8 mouse cellular contexts compared by ENCODE assay signal in genomic region chr10:17946799-17947174, GRCm38 (mm10). TPM values are rescaled to one million over a fixed set of nuclear protein-coding genes. Genes with fewer than 3 reads are reported as not detected.
A peak's percentile ranks its signal among the peaks of the same experiment; 100 is the strongest.
DNase-seq lines count a peak whose midpoint lies in the region; ATAC-seq and TF ChIP-seq lines count a peak whose summit lies in the region.
"Not testable (repeated sequence)": the region's sequence is repeated elsewhere in the genome, so short reads cannot be mapped to it uniquely, and the experiment has no call there.

No protein-coding gene starts in this region.

- TF ChIP-seq POLR2A in testis, adult 2 months (IDR thresholded peaks at IDR 0.05; ENCODE audit: control insufficient read depth, low read depth, low read length): not testable (repeated sequence)

- peak overlapping the region; percentile 50 for H3K4me2 ChIP-seq in embryonic facial prominence, embryonic 15.5 days (replicated peaks)
- peak overlapping the region; percentile 69 for H3K4me2 ChIP-seq in heart, embryonic 11.5 days
- H3K4me2 ChIP-seq in limb, embryonic 12.5 days: peak overlapping the region; percentile 58
- H3K4me2 ChIP-seq in lung, embryonic 16.5 days (ENCODE audit: low read depth, low read length): peak overlapping the region; percentile 66

- H3K27ac ChIP-seq in embryonic facial prominence, embryonic 15.5 days (replicated peaks): peak overlapping the region; percentile 94
- H3K27ac ChIP-seq in heart, embryonic 11.5 days (ENCODE audit: low read depth, low read length): peak overlapping the region; percentile 85
- peak overlapping the region; percentile 91 for H3K27ac ChIP-seq in limb, embryonic 12.5 days
- peak overlapping the region; percentile 90 for H3K27ac ChIP-seq in lung, embryonic 16.5 days (ENCODE audit: low read length)
- H3K27ac ChIP-seq in testis, adult 2 months (ENCODE audit: control insufficient read depth, insufficient read depth, low read depth, low read length): not testable (repeated sequence)

- not testable (repeated sequence) for H3K9me3 ChIP-seq in G1E (replicated peaks); embryonic facial prominence, embryonic 15.5 days (replicated peaks); heart, embryonic 11.5 days (replicated peaks; ENCODE audit: control insufficient read depth, low read length); limb, embryonic 12.5 days; lung, embryonic 16.5 days (ENCODE audit: control insufficient read depth, low read length)

- WGBS in embryonic facial prominence, embryonic 15.5 days: 0% methylated on average over 4 of the region's 4 CpGs
- 4% methylated on average over 4 of the region's 4 CpGs for WGBS in heart, embryonic 11.5 days (ENCODE audit: insufficient replicate concordance)
- 0% methylated on average over 3 of the region's 4 CpGs for WGBS in limb, embryonic 12.5 days
- 0% methylated on average over 4 of the region's 4 CpGs for WGBS in lung, embryonic 16.5 days

- H3K4me3 ChIP-seq in G1E (ENCODE audit: low read depth, low read length): peak overlapping the region; percentile 82
- peak overlapping the region; percentile 81 for H3K4me3 ChIP-seq in embryonic facial prominence, embryonic 15.5 days (replicated peaks)
- peak overlapping the region; percentile 87 for H3K4me3 ChIP-seq in heart, embryonic 11.5 days (ENCODE audit: low read depth, low read length)
- peak overlapping the region; percentile 88 for H3K4me3 ChIP-seq in limb, embryonic 12.5 days (replicated peaks)
- peak overlapping the region; percentile 88 for H3K4me3 ChIP-seq in lung, embryonic 16.5 days (ENCODE audit: low read length)
- peak overlapping the region; percentile 96 for H3K4me3 ChIP-seq in testis, adult 2 months (ENCODE audit: control insufficient read depth, low read depth, low read length)

- DNase-seq in G1E (ENCODE audit: low spot score): not testable (repeated sequence)
- peak; percentile 70 for DNase-seq in induced T-regulatory cell, adult 2 months (ENCODE audit: low read depth)
- peak; percentile 10 to 22 for DNase-seq in natural killer cell, adult 2 months (ENCODE audit: low spot score in 2 of 2)

- peaks cover 16% of the 10 kb centered on the region for H3K4me1 ChIP-seq in G1E (ENCODE audit: insufficient read depth, low read depth, low read length)
- H3K4me1 ChIP-seq in embryonic facial prominence, embryonic 15.5 days: peaks cover 11% of the 10 kb centered on the region
- H3K4me1 ChIP-seq in heart, embryonic 11.5 days (ENCODE audit: control insufficient read depth, insufficient read depth, low read length); limb, embryonic 12.5 days (replicated peaks); testis, adult 2 months (ENCODE audit: control insufficient read depth, insufficient read depth, low read length): not testable (repeated sequence)
- peaks cover 14% of the 10 kb centered on the region for H3K4me1 ChIP-seq in lung, embryonic 16.5 days (replicated peaks; ENCODE audit: control insufficient read depth, insufficient read depth, low read length)

- not testable (repeated sequence) for H3K27me3 ChIP-seq in G1E (ENCODE audit: insufficient read depth, low read length); embryonic facial prominence, embryonic 15.5 days; heart, embryonic 11.5 days (ENCODE audit: control insufficient read depth, insufficient read depth, low read length); limb, embryonic 12.5 days; lung, embryonic 16.5 days (ENCODE audit: control insufficient read depth, insufficient read depth, low read depth, low read length); testis, adult 2 months (ENCODE audit: control insufficient read depth, insufficient read depth, low read length)

- not testable (repeated sequence) for H3K36me3 ChIP-seq in G1E (replicated peaks); embryonic facial prominence, embryonic 15.5 days; heart, embryonic 11.5 days (ENCODE audit: control insufficient read depth, insufficient read depth, low read length); limb, embryonic 12.5 days; lung, embryonic 16.5 days (ENCODE audit: control insufficient read depth, insufficient read depth, low read length); testis, adult 2 months (ENCODE audit: control insufficient read depth, insufficient read depth, low read length)

- ATAC-seq in G1E (ENCODE audit: extremely low read depth, insufficient number of reproducible peaks, low FRiP score, poor library complexity, severe bottlenecking); embryonic facial prominence, embryonic 15.5 days (ENCODE audit: insufficient number of reproducible peaks, low FRiP score, low TSS enrichment, low read depth); heart, embryonic 11.5 days (replicated peaks; ENCODE audit: insufficient number of reproducible peaks, low FRiP score, low TSS enrichment); lung, embryonic 16.5 days (ENCODE audit: low read depth): not testable (repeated sequence)
- ATAC-seq in limb, embryonic 12.5 days (ENCODE audit: insufficient number of reproducible peaks, insufficient read depth, low FRiP score, low TSS enrichment, low read depth): 0 out of 2 replicates have a peak, but pooled peaks have one; percentile 12

- TF ChIP-seq CTCF in G1E (IDR thresholded peaks at IDR 0.05; ENCODE audit: low read depth, low read length); testis, adult 2 months (IDR thresholded peaks at IDR 0.05; ENCODE audit: control insufficient read depth, insufficient read depth, insufficient replicate concordance, low read depth, low read length): not testable (repeated sequence)

- peak overlapping the region; percentile 87 for H3K9ac ChIP-seq in embryonic facial prominence, embryonic 15.5 days
- peak overlapping the region; percentile 91 for H3K9ac ChIP-seq in heart, embryonic 11.5 days (ENCODE audit: low read depth, low read length)
- H3K9ac ChIP-seq in limb, embryonic 12.5 days (replicated peaks): peak overlapping the region; percentile 90
- H3K9ac ChIP-seq in lung, embryonic 16.5 days (ENCODE audit: low read length): peak overlapping the region; percentile 94

RNA-seq across cellular contexts. Expression of gene Heca, which starts 1.1 kb away (rescaled TPM):
- 27.0 and 27.5 TPM in 2 replicates for total RNA-seq in G1E (2014; fragmentation: Nextera tagmentation)
- 34.2 and 37.6 TPM in 2 replicates for total RNA-seq in G1E (2017)
- 7.7 and 8.6 TPM in 2 replicates for polyA plus RNA-seq in G1E (2012)
- polyA plus RNA-seq in embryonic facial prominence, embryonic 15.5 days (2015; fragmentation: Nextera tagmentation; extraction: Ambion mirVana): 5.9 and 7.4 TPM in 2 replicates
- 4.0 and 5.3 TPM in 2 replicates for polyA plus RNA-seq in heart, embryonic 11.5 days (2014; fragmentation: Nextera tagmentation; extraction: Ambion mirVana)
- 4.3 and 4.6 TPM in 2 replicates for polyA plus RNA-seq in limb, embryonic 12.5 days (2016; fragmentation: Nextera tagmentation; extraction: Ambion mirVana)
- 3.7 and 4.5 TPM in 2 replicates for polyA plus RNA-seq in lung, embryonic 16.5 days (2015; fragmentation: Nextera tagmentation; extraction: Ambion mirVana)
- 9.7 and 10.9 TPM in 2 replicates for polyA plus RNA-seq in testis, adult 2 months (2012; rRNA removed)
